Mouse (Mus musculus) midbrain, embryonic 12.5 days (tissue): ENCODE measurements at regions not wholly inside any gene's neighbourhood (a gene's known extent, or its start where the extent isn't known, plus 50 kb on each side); places are given as distances from the start of the nearest gene placed in this dataset.

Experiments
- ATAC-seq: fragments of 200-750 bp; cut with Nextera tagmentation; 2 replicates; pipeline ENCODE4 v1.8.0; 2017; ENCODE audit warnings: low read depth, moderate TSS enrichment, moderate library complexity; ENCODE audit not compliant: low FRiP score
- H3K27ac ChIP-seq: fragments of 300-500 bp; sonication (generic); replicated peaks from 2 replicates; pipeline ENCODE4 v1.5.1; 2016; ENCODE audit warnings: mild to moderate bottlenecking
- H3K27me3 ChIP-seq: fragments of 300-500 bp; sonication (generic); 2 replicates; pipeline ENCODE4 v1.6.1; 2016; ENCODE audit warnings: mild to moderate bottlenecking
- H3K36me3 ChIP-seq: fragments of 300-500 bp; sonication (generic); 2 replicates; pipeline ENCODE4 v1.6.1; 2016
- H3K4me1 ChIP-seq: fragments of 300-500 bp; sonication (generic); 2 replicates; pipeline ENCODE4 v1.6.1; 2016
- H3K4me2 ChIP-seq: fragments of 300-500 bp; sonication (generic); replicated peaks from 2 replicates; pipeline ENCODE4 v1.6.1; 2016; ENCODE audit warnings: mild to moderate bottlenecking, moderate library complexity
- H3K4me3 ChIP-seq: fragments of 300-500 bp; sonication (generic); 2 replicates; pipeline ENCODE4 v1.5.1; 2016; ENCODE audit warnings: mild to moderate bottlenecking
- H3K9ac ChIP-seq: fragments of 300-500 bp; sonication (generic); replicated peaks from 2 replicates; pipeline ENCODE4 v1.6.1; 2016; ENCODE audit warnings: mild to moderate bottlenecking, moderate library complexity
- H3K9me3 ChIP-seq: fragments of 300-500 bp; sonication (generic); 2 replicates; pipeline ENCODE4 v1.6.1; 2016; ENCODE audit warnings: mild to moderate bottlenecking
- WGBS: fragments of 180-500 bp; shearing (Covaris S2); methylation state at CpG from one replicate; pipeline ENCODE4 v1.1.7; 2016; 5-methylcytosine and 5-hydroxymethylcytosine counted together

- no peak for ATAC-seq
- Histone ChIP-seq H3K27me3 (no peaks in the 10 kb centered on the region), H3K36me3 (no peaks in the 10 kb centered on the region), H3K4me2 (no peak overlapping the region), H3K4me3 (no peak overlapping the region), H3K27ac (no peak overlapping the region), H3K4me1 (no peaks in the 10 kb centered on the region), H3K9ac (no peak overlapping the region), H3K9me3 (no peaks in the 10 kb centered on the region)
- WGBS, result 98% methylated on average over 2 of the region's 2 CpGs
Measured at GRCm38 (mm10) chr13:90584766-90585165, 320.4 kb downstream of the Atp6ap1l start.

GRCm38 (mm10) chr13:90575371-90575770, 329.8 kb downstream of the Atp6ap1l start:
- Histone ChIP-seq H3K9me3 (no peaks in the 10 kb centered on the region), H3K36me3 (no peaks in the 10 kb centered on the region), H3K9ac (no peak overlapping the region), H3K4me1 (no peaks in the 10 kb centered on the region), H3K4me2 (no peak overlapping the region), H3K27me3 (no peaks in the 10 kb centered on the region), H3K4me3 (no peak overlapping the region), H3K27ac (no peak overlapping the region)
- ATAC-seq, result no peak
- 96% methylated on average over 2 of the region's 2 CpGs for WGBS

DNA sequence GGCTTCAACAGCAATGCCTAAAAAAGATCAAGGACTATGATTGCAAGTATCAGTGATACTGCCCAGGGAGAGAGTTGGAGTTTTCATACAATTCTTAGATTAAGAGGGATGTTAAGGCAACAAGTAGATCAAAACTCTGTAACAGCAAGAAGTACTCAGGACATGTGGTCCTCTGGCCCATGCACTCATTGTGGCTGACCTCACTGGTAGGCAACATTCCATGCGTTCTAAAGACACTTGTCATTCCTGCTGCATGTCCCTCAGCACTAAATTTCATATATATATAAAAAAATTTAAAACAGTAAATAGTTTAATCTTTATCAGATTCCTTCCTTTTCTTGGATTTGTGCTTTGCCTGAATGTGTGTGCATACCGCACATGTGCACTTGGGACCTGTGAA, 332.6 kb downstream of the Atp6ap1l start:
- Histone ChIP-seq H3K27me3 (no peaks in the 10 kb centered on the region), H3K4me1 (no peaks in the 10 kb centered on the region), H3K36me3 (no peaks in the 10 kb centered on the region), H3K9me3 (no peaks in the 10 kb centered on the region), H3K4me3 (no peak overlapping the region), H3K27ac (no peak overlapping the region), H3K4me2 (no peak overlapping the region), H3K9ac (no peak overlapping the region)
- WGBS, result 93% methylated on average over 2 of the region's 2 CpGs
- no peak for ATAC-seq

GRCm38 (mm10) chr13:90563183-90563840, 341.8 kb downstream of the Atp6ap1l start:
- H3K4me1 ChIP-seq, result no peaks in the 10 kb centered on the region
- no peaks in the 10 kb centered on the region for H3K27me3 ChIP-seq
- H3K27ac ChIP-seq, result no peak overlapping the region
- 94% methylated on average over 1 of the region's 1 CpGs for WGBS
- H3K36me3 ChIP-seq, result no peaks in the 10 kb centered on the region
- no peak overlapping the region for H3K4me3 ChIP-seq
- ATAC-seq, result no peak
- no peaks in the 10 kb centered on the region for H3K9me3 ChIP-seq
- no peak overlapping the region for H3K9ac ChIP-seq
- no peak overlapping the region for H3K4me2 ChIP-seq

DNA sequence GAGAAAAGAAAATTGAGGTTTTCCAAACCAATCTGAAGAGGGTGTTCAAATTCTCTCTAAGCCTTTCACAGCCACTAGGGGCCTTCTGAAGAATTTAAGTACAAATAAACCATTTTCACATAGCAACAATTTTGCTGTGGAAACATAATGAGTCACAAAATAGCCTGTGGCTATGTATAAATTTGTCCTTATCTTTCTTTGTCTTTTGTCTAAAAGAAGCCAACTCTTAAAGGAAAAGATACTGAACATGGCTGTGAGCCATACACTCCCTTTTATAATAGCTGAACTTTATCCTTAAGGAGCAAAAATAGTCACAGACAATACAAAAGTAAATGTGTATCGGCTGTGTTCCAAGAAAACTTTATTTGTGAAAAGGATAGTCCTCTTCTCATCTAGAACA, 345.1 kb downstream of the Atp6ap1l start:
- Histone ChIP-seq H3K9ac (no peak overlapping the region), H3K9me3 (no peaks in the 10 kb centered on the region), H3K4me2 (no peak overlapping the region), H3K4me1 (no peaks in the 10 kb centered on the region), H3K4me3 (no peak overlapping the region), H3K27me3 (no peaks in the 10 kb centered on the region), H3K27ac (no peak overlapping the region), H3K36me3 (no peaks in the 10 kb centered on the region)
- WGBS, result 91% methylated on average over 1 of the region's 1 CpGs
- ATAC-seq, result no peak

DNA sequence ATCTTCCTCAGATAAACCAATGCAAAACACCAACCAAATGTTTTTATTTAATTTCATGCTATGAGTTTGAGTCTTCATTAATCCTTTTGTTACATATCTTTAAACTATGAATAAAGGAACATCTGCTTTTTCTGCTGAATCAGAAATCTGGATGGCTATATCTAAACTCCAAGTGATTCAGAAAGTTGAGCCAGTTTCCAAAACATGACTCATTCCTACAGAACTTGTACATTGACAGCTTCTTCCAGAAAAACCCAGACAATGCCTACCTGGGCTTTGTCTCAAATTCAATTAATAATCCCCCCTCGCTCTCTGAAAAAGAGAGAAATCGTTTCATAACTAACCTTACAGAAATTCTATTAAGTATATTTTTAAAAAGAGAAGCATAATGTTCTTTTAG, 345.7 kb downstream of the Atp6ap1l start:
- Histone ChIP-seq H3K9me3 (no peaks in the 10 kb centered on the region), H3K36me3 (no peaks in the 10 kb centered on the region), H3K9ac (no peak overlapping the region), H3K27me3 (no peaks in the 10 kb centered on the region), H3K4me1 (no peaks in the 10 kb centered on the region), H3K27ac (no peak overlapping the region), H3K4me3 (no peak overlapping the region), H3K4me2 (no peak overlapping the region)
- WGBS, result 87% methylated on average over 2 of the region's 2 CpGs
- no peak for ATAC-seq

DNA sequence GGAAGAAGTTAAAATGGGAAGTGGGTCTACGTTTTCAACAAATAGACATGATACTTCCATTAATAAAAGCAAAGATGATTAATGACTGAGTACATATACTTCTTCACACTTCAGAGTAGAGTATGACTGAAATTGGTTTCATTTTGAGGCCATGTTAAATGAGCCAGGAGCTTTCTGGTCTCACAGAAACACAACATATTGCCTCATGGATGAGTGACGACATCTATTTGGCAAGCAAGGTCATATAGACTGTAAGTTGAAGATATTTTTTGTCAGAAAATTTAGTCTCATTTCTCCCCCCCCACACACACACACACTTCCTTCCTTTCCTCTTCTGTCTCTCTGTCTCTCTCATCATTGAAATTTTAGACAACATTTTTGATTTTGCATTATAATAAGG, 354.0 kb downstream of the Atp6ap1l start:
- Histone ChIP-seq H3K9me3 (no peaks in the 10 kb centered on the region), H3K4me2 (no peak overlapping the region), H3K9ac (no peak overlapping the region), H3K4me3 (no peak overlapping the region), H3K27ac (no peak overlapping the region), H3K36me3 (no peaks in the 10 kb centered on the region), H3K4me1 (no peaks in the 10 kb centered on the region), H3K27me3 (no peaks in the 10 kb centered on the region)
- ATAC-seq, result no peak
- 86% methylated on average over 2 of the region's 2 CpGs for WGBS

DNA sequence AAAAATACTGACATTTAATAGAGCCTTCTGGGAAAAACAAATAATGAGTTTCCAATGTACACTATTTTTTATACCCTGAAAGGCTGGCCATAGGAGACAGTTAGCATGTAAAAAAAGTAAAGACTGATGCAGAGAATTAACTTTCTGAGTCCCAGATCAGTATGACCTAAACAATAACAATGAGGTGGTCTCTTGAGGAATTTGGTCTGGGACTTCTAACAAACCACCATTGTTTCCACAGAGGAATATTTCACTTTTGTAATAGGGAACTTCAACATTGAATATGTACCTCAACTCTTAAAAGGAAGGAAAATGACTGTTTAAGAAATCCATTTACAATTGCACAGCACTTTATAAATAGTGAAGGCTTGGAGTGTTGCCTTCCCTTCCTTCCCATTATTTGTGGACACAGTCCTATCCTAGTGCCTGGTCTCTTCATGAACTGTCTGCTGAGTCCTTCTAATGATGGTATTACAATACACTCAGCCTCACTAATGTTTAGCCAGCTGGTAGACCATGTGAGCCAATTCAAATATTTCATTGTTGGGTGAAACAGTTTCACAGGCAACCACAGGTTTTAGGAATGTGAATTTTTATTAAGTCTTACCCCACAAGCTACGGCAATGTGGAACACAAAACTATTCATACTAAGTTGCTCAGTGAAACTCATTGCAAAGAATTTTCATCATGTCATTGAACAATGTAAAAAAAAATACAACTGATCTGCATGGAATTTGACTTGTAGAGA, 358.7 kb downstream of the Atp6ap1l start:
- Histone ChIP-seq H3K4me3 (no peak overlapping the region), H3K36me3 (no peaks in the 10 kb centered on the region), H3K9ac (no peak overlapping the region), H3K27me3 (no peaks in the 10 kb centered on the region), H3K4me2 (no peak overlapping the region), H3K27ac (no peak overlapping the region), H3K9me3 (no peaks in the 10 kb centered on the region), H3K4me1 (no peaks in the 10 kb centered on the region)
- WGBS, result 75% methylated on average over 1 of the region's 1 CpGs
- ATAC-seq, result no peak

- H3K36me3 ChIP-seq, result no peaks in the 10 kb centered on the region
- no peak overlapping the region for H3K4me3 ChIP-seq
- H3K27ac ChIP-seq, result no peak overlapping the region
- no peak overlapping the region for H3K9ac ChIP-seq
- H3K4me1 ChIP-seq, result no peaks in the 10 kb centered on the region
- no peaks in the 10 kb centered on the region for H3K27me3 ChIP-seq
- no peak for ATAC-seq
- no peak overlapping the region for H3K4me2 ChIP-seq
- H3K9me3 ChIP-seq, result no peaks in the 10 kb centered on the region
Measured at GRCm38 (mm10) chr13:90545816-90546215, 359.3 kb downstream of the Atp6ap1l start.

- no peak overlapping the region for H3K4me2 ChIP-seq
- H3K36me3 ChIP-seq, result no peaks in the 10 kb centered on the region
- no peak overlapping the region for H3K4me3 ChIP-seq
- H3K27ac ChIP-seq, result no peak overlapping the region
- H3K27me3 ChIP-seq, result no peaks in the 10 kb centered on the region
- 98% methylated on average over 1 of the region's 1 CpGs for WGBS
- no peak overlapping the region for H3K9ac ChIP-seq
- no peak for ATAC-seq
- no peaks in the 10 kb centered on the region for H3K4me1 ChIP-seq
- H3K9me3 ChIP-seq, result no peaks in the 10 kb centered on the region
Measured at GRCm38 (mm10) chr13:90537525-90537924, 367.6 kb downstream of the Atp6ap1l start.

DNA sequence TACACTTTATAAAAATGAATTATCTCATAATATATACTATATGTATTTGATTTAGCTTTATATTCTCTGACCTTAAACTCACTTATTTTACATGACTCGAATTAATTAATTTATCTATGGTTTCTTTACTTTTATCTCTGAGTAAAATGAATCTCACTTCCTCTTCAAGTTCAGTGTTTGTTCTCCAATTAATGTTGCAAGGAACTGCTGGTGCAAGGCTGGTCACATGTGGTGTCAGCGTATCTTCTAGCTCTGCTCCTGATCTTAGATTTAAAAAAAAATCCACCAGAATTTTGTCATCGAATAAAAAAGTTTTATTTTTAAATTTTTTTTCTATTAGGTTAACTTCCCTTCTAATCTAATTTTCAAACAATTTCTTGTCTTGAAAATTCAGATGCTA, 378.2 kb downstream of the Atp6ap1l start:
- H3K36me3 ChIP-seq, result no peaks in the 10 kb centered on the region
- H3K4me1 ChIP-seq, result no peaks in the 10 kb centered on the region
- no peak overlapping the region for H3K4me2 ChIP-seq
- H3K9ac ChIP-seq, result no peak overlapping the region
- H3K4me3 ChIP-seq, result no peak overlapping the region
- H3K27me3 ChIP-seq, result no peaks in the 10 kb centered on the region
- ATAC-seq, result no peak
- WGBS, result 88% methylated on average over 3 of the region's 3 CpGs
- H3K27ac ChIP-seq, result no peak overlapping the region
- H3K9me3 ChIP-seq, result no peaks in the 10 kb centered on the region

DNA sequence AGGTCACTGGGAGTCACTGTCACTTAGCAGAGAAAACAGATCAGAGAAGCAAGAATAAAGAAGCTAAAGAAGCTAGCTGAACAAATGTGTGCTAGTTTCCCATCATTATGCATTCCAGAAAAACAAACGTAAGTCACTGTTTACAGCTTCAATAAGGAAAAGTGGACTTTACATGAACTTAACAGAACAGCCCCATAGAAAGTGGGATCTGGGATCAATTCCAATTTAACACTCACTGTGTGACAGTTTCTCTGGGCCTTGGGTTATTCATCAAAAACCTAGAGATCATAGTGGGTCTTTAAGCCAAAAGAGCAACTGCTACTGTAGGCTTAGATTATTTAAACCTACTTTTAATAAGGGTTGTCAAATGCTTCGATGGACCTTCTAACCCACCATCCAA, 379.4 kb downstream of the Atp6ap1l start:
- Histone ChIP-seq H3K9me3 (no peaks in the 10 kb centered on the region), H3K4me2 (no peak overlapping the region), H3K9ac (no peak overlapping the region), H3K4me1 (no peaks in the 10 kb centered on the region), H3K27me3 (no peaks in the 10 kb centered on the region), H3K4me3 (no peak overlapping the region), H3K36me3 (no peaks in the 10 kb centered on the region), H3K27ac (no peak overlapping the region)
- WGBS, result 77% methylated on average over 2 of the region's 2 CpGs
- ATAC-seq, result no peak
